In genomic region chr13:29014066-29014826, GRCm38 (mm10) we compare ENCODE assay signal across 9 mouse cellular contexts.
DNase-seq lines count a peak whose midpoint lies in the region; ATAC-seq and TF ChIP-seq lines count a peak whose summit lies in the region.
"Had no signal": no experiment of that assay in that cellular context is flagged by ENCODE, and none has a peak within 500 bp of the region (broad histone marks: within the 10 kb centered on the region; RNA-seq: fewer than 3 reads in every experiment).

No protein-coding gene starts in this region.

- DNase-seq in heart, postnatal 36 days = no peak
- peak; percentile 47 for DNase-seq in forebrain, postnatal 0 days
- DNase-seq in left cerebral cortex, adult 18-20 months (ENCODE audit: low spot score in 2 of 2) = peak; percentile 30 to 51
- DNase-seq in right cerebral cortex, adult 2 months (ENCODE audit: low spot score in 2 of 2) = peak; percentile 46 to 53
- no peak for DNase-seq in kidney, adult 2 months
- no peak for DNase-seq in thymus, postnatal 25 days
- no peak for DNase-seq in adrenal gland, postnatal 10 days

- H3K4me1 ChIP-seq in heart, embryonic 16.5 days (ENCODE audit: control insufficient read depth, insufficient read depth, low read length) = peaks cover 4% of the 10 kb centered on the region
- H3K4me1 ChIP-seq in forebrain, postnatal 0 days (ENCODE audit: insufficient read depth) = peaks cover 4% of the 10 kb centered on the region; the same call in 1 of the 2 replicates
- no peaks in the 10 kb centered on the region for H3K4me1 ChIP-seq in kidney, adult 2 months (ENCODE audit: control insufficient read depth, insufficient read depth, low read length)

- intact Hi-C loops in heart, postnatal 36 days (cut with DNase I) = no loop called here

- H3K4me2 ChIP-seq in heart, embryonic 16.5 days (ENCODE audit: low read depth, low read length) = peak overlapping the region; percentile 27; the same call in 1 of the 2 replicates
- H3K4me2 ChIP-seq in forebrain, postnatal 0 days (ENCODE audit: low read depth) = peak overlapping the region; percentile 57

- WGBS in heart, embryonic 16.5 days = 72% methylated on average over 15 of the region's 15 CpGs
- 44% methylated on average over 15 of the region's 15 CpGs for WGBS in forebrain, postnatal 0 days
- WGBS in kidney, adult 2 months = 57% methylated on average over 15 of the region's 15 CpGs

- TF ChIP-seq CTCF in forebrain, postnatal 0 days (IDR thresholded peaks at IDR 0.05; ENCODE audit: low read depth) = no peak
- no peak for TF ChIP-seq CTCF in kidney, adult 2 months (conservative IDR thresholded peaks at IDR 0.05; ENCODE audit: insufficient read depth, insufficient read length, low read depth, low read length)

- H3K27ac ChIP-seq in heart, embryonic 16.5 days (ENCODE audit: low read length) = no peak overlapping the region
- H3K27ac ChIP-seq in forebrain, postnatal 0 days (ENCODE audit: low read depth, low read length) = peak overlapping the region; percentile 92
- no peak overlapping the region for H3K27ac ChIP-seq in kidney, adult 2 months (ENCODE audit: insufficient read depth, low read depth, low read length)

- H3K4me3 ChIP-seq in heart, embryonic 16.5 days (ENCODE audit: low read length) = no peak overlapping the region
- H3K4me3 ChIP-seq in forebrain, postnatal 0 days (ENCODE audit: low read depth, low read length) = peak overlapping the region; percentile 34
- no peak overlapping the region for H3K4me3 ChIP-seq in kidney, adult 2 months (ENCODE audit: insufficient read depth, low read depth, low read length)

- no peaks in the 10 kb centered on the region for H3K27me3 ChIP-seq in heart, embryonic 16.5 days (ENCODE audit: control insufficient read depth, insufficient read depth, low read length)
- H3K27me3 ChIP-seq in forebrain, postnatal 0 days (ENCODE audit: insufficient read depth, low read length) = no peaks in the 10 kb centered on the region
- no peaks in the 10 kb centered on the region for H3K27me3 ChIP-seq in kidney, adult 2 months (replicated peaks; ENCODE audit: control insufficient read depth, insufficient read depth, low read length)

- no peak overlapping the region for H3K9ac ChIP-seq in heart, embryonic 16.5 days (ENCODE audit: low read length)
- H3K9ac ChIP-seq in forebrain, postnatal 0 days = peak overlapping the region; percentile 43; the same call in 1 of the 2 replicates

- H3K9me3 ChIP-seq in heart, embryonic 16.5 days (replicated peaks; ENCODE audit: control insufficient read depth, low read length) = no peaks in the 10 kb centered on the region
- no peaks in the 10 kb centered on the region for H3K9me3 ChIP-seq in forebrain, postnatal 0 days (ENCODE audit: low read length)

- no peak for TF ChIP-seq POLR2A in kidney, adult 2 months (IDR thresholded peaks at IDR 0.05; ENCODE audit: low read depth, low read length)

- no peak for ATAC-seq in heart, embryonic 16.5 days (replicated peaks; ENCODE audit: extremely low read depth, insufficient read depth, low FRiP score)
- peak; percentile 4 for ATAC-seq in forebrain, postnatal 0 days
- ATAC-seq: intestine, embryonic 16.5 days had no signal

- no peaks in the 10 kb centered on the region for H3K36me3 ChIP-seq in heart, embryonic 16.5 days (ENCODE audit: control insufficient read depth, insufficient read depth)
- H3K36me3 ChIP-seq in forebrain, postnatal 0 days (ENCODE audit: insufficient read depth) = no peaks in the 10 kb centered on the region
- no peaks in the 10 kb centered on the region for H3K36me3 ChIP-seq in kidney, adult 2 months (ENCODE audit: control insufficient read depth, insufficient read depth, low read length)

Comparison
In these comparisons a context has a peak if more than half of its experiments do, and no peak if none do; other contexts are left out.
1. DNase-seq: peak in forebrain, postnatal 0 days (single experiment), left cerebral cortex, adult 18-20 months (2 of 2) and right cerebral cortex, adult 2 months (2 of 2); none in heart, postnatal 36 days (0 of 2), kidney, adult 2 months (single experiment), thymus, postnatal 25 days (single experiment) and adrenal gland, postnatal 10 days (single experiment).